In genomic region chr1:74205881-74206280, GRCm38 (mm10) we compare ENCODE assay signal across 8 mouse cellular contexts. TPM values are rescaled to one million over a fixed set of nuclear protein-coding genes. Genes with fewer than 3 reads are reported as not detected.
A peak's percentile ranks its signal among the peaks of the same experiment; 100 is the strongest.
DNase-seq lines count a peak whose midpoint lies in the region; ATAC-seq and TF ChIP-seq lines count a peak whose summit lies in the region.

No protein-coding gene starts in this region.

- H3K4me3 ChIP-seq in forebrain, postnatal 0 days (ENCODE audit: low read depth, low read length) = no peak overlapping the region
- H3K4me3 ChIP-seq in forebrain, embryonic 13.5 days = no peak overlapping the region
- no peak overlapping the region for H3K4me3 ChIP-seq in neural tube, embryonic 11.5 days (ENCODE audit: low read depth, low read length)
- H3K4me3 ChIP-seq in neural tube, embryonic 15.5 days (replicated peaks) = no peak overlapping the region
- H3K4me3 ChIP-seq in intestine, embryonic 16.5 days (ENCODE audit: low read length) = no peak overlapping the region

- no peak overlapping the region for H3K4me2 ChIP-seq in forebrain, postnatal 0 days (ENCODE audit: low read depth)
- no peak overlapping the region for H3K4me2 ChIP-seq in forebrain, embryonic 13.5 days
- H3K4me2 ChIP-seq in neural tube, embryonic 11.5 days (ENCODE audit: low read depth) = no peak overlapping the region
- H3K4me2 ChIP-seq in neural tube, embryonic 15.5 days = no peak overlapping the region
- H3K4me2 ChIP-seq in intestine, embryonic 16.5 days (ENCODE audit: low read depth, low read length) = no peak overlapping the region

- H3K9ac ChIP-seq in forebrain, postnatal 0 days = no peak overlapping the region
- no peak overlapping the region for H3K9ac ChIP-seq in forebrain, embryonic 13.5 days
- H3K9ac ChIP-seq in neural tube, embryonic 11.5 days (ENCODE audit: low read length) = no peak overlapping the region
- no peak overlapping the region for H3K9ac ChIP-seq in neural tube, embryonic 15.5 days (replicated peaks)
- no peak overlapping the region for H3K9ac ChIP-seq in intestine, embryonic 16.5 days (ENCODE audit: low read depth, low read length)

- peak; percentile 65 for DNase-seq in forebrain, postnatal 0 days
- DNase-seq in neural tube, embryonic 11.5 days (ENCODE audit: low spot score) = peak; percentile 14
- DNase-seq in cerebellum, adult 8-10 months = peak; percentile 33
- DNase-seq in natural killer cell, adult 2 months (ENCODE audit: low spot score in 2 of 2) = peak; percentile 12 to 39
- DNase-seq in layer of hippocampus, postnatal 36 days = no peak

- no peaks in the 10 kb centered on the region; the same call in 1 of the 2 replicates for H3K4me1 ChIP-seq in forebrain, postnatal 0 days (ENCODE audit: insufficient read depth)
- H3K4me1 ChIP-seq in forebrain, embryonic 13.5 days = no peaks in the 10 kb centered on the region
- H3K4me1 ChIP-seq in neural tube, embryonic 11.5 days (ENCODE audit: control insufficient read depth, insufficient read depth, low read length) = no peaks in the 10 kb centered on the region
- 0 out of 2 replicates have a peak, but pooled peaks cover 3% of the 10 kb centered on the region for H3K4me1 ChIP-seq in neural tube, embryonic 15.5 days
- peaks cover 3% of the 10 kb centered on the region for H3K4me1 ChIP-seq in intestine, embryonic 16.5 days (ENCODE audit: control insufficient read depth, insufficient read depth, low read length)

- H3K9me3 ChIP-seq in forebrain, postnatal 0 days (ENCODE audit: low read length) = no peaks in the 10 kb centered on the region
- H3K9me3 ChIP-seq in forebrain, embryonic 13.5 days (replicated peaks) = no peaks in the 10 kb centered on the region
- no peaks in the 10 kb centered on the region for H3K9me3 ChIP-seq in neural tube, embryonic 11.5 days (ENCODE audit: control insufficient read depth, low read length)
- H3K9me3 ChIP-seq in neural tube, embryonic 15.5 days (replicated peaks) = no peaks in the 10 kb centered on the region
- no peaks in the 10 kb centered on the region for H3K9me3 ChIP-seq in intestine, embryonic 16.5 days (ENCODE audit: control insufficient read depth, low read length)

- H3K27me3 ChIP-seq in forebrain, postnatal 0 days (ENCODE audit: insufficient read depth, low read length) = no peaks in the 10 kb centered on the region
- H3K27me3 ChIP-seq in forebrain, embryonic 13.5 days = no peaks in the 10 kb centered on the region
- no peaks in the 10 kb centered on the region for H3K27me3 ChIP-seq in neural tube, embryonic 11.5 days (ENCODE audit: control insufficient read depth, insufficient read depth, low read length)
- H3K27me3 ChIP-seq in neural tube, embryonic 15.5 days (replicated peaks) = no peaks in the 10 kb centered on the region
- H3K27me3 ChIP-seq in intestine, embryonic 16.5 days (replicated peaks; ENCODE audit: control insufficient read depth, insufficient read depth, low read length) = no peaks in the 10 kb centered on the region

- no peak overlapping the region for H3K27ac ChIP-seq in forebrain, postnatal 0 days (ENCODE audit: low read depth, low read length)
- no peak overlapping the region for H3K27ac ChIP-seq in forebrain, embryonic 13.5 days
- H3K27ac ChIP-seq in neural tube, embryonic 11.5 days (ENCODE audit: low read depth, low read length) = no peak overlapping the region
- no peak overlapping the region for H3K27ac ChIP-seq in neural tube, embryonic 15.5 days (replicated peaks)
- H3K27ac ChIP-seq in intestine, embryonic 16.5 days (ENCODE audit: low read length) = no peak overlapping the region

- no peaks in the 10 kb centered on the region for H3K36me3 ChIP-seq in forebrain, postnatal 0 days (ENCODE audit: insufficient read depth)
- H3K36me3 ChIP-seq in forebrain, embryonic 13.5 days (ENCODE audit: poor library complexity, severe bottlenecking) = no peaks in the 10 kb centered on the region
- H3K36me3 ChIP-seq in neural tube, embryonic 11.5 days (ENCODE audit: control insufficient read depth, insufficient read depth, low read length) = no peaks in the 10 kb centered on the region
- H3K36me3 ChIP-seq in neural tube, embryonic 15.5 days = no peaks in the 10 kb centered on the region
- H3K36me3 ChIP-seq in intestine, embryonic 16.5 days (ENCODE audit: control insufficient read depth, insufficient read depth, low read length) = no peaks in the 10 kb centered on the region

- no peak for ATAC-seq in forebrain, postnatal 0 days
- ATAC-seq in forebrain, embryonic 13.5 days = no peak
- no peak for ATAC-seq in neural tube, embryonic 11.5 days (ENCODE audit: insufficient read depth, low FRiP score, low TSS enrichment)
- ATAC-seq in neural tube, embryonic 15.5 days (ENCODE audit: low FRiP score) = no peak
- ATAC-seq in intestine, embryonic 16.5 days = 0 out of 2 replicates have a peak, but pooled peaks have one; percentile 29

- peak; percentile 80 for TF ChIP-seq CTCF in forebrain, postnatal 0 days (IDR thresholded peaks at IDR 0.05; ENCODE audit: low read depth)

- WGBS in forebrain, postnatal 0 days = 64% methylated on average over 7 of the region's 7 CpGs
- 73% methylated on average over 7 of the region's 7 CpGs for WGBS in forebrain, embryonic 13.5 days
- WGBS in neural tube, embryonic 11.5 days = 66% methylated on average over 7 of the region's 7 CpGs
- WGBS in neural tube, embryonic 15.5 days = 66% methylated on average over 7 of the region's 7 CpGs
- 53% methylated on average over 7 of the region's 7 CpGs for WGBS in intestine, embryonic 16.5 days

RNA-seq across cellular contexts. Expression of gene Cxcr1, which starts 11.4 kb away (rescaled TPM):
- total RNA-seq in forebrain, postnatal 0 days (2014; rRNA removed) = not detected in 2 replicates
- not detected in 2 replicates for polyA plus RNA-seq in forebrain, postnatal 0 days (2015; fragmentation: Nextera tagmentation; extraction: Ambion mirVana)
- polyA plus RNA-seq in forebrain, embryonic 13.5 days (2015; fragmentation: Nextera tagmentation; extraction: Ambion mirVana) = not detected in 2 replicates
- polyA plus RNA-seq in neural tube, embryonic 11.5 days (2014; fragmentation: Nextera tagmentation; extraction: Ambion mirVana) = not detected in 2 replicates
- not detected in 2 replicates for polyA plus RNA-seq in neural tube, embryonic 15.5 days (2015; fragmentation: Nextera tagmentation; extraction: Ambion mirVana)
- polyA plus RNA-seq in intestine, embryonic 16.5 days (2015; fragmentation: Nextera tagmentation; extraction: Ambion mirVana) = not detected in 2 replicates
- not detected for total RNA-seq in layer of hippocampus, postnatal 36 days (2021)

RNA-seq across cellular contexts. Expression of gene Arpc2, which starts 30.0 kb away (rescaled TPM):
- 241 and 268 TPM in 2 replicates for total RNA-seq in forebrain, postnatal 0 days (2014; rRNA removed)
- polyA plus RNA-seq in forebrain, postnatal 0 days (2015; fragmentation: Nextera tagmentation; extraction: Ambion mirVana) = 541 and 596 TPM in 2 replicates
- 367 and 371 TPM in 2 replicates for polyA plus RNA-seq in forebrain, embryonic 13.5 days (2015; fragmentation: Nextera tagmentation; extraction: Ambion mirVana)
- polyA plus RNA-seq in neural tube, embryonic 11.5 days (2014; fragmentation: Nextera tagmentation; extraction: Ambion mirVana) = 308 and 318 TPM in 2 replicates
- 393 and 423 TPM in 2 replicates for polyA plus RNA-seq in neural tube, embryonic 15.5 days (2015; fragmentation: Nextera tagmentation; extraction: Ambion mirVana)
- 556 and 575 TPM in 2 replicates for polyA plus RNA-seq in intestine, embryonic 16.5 days (2015; fragmentation: Nextera tagmentation; extraction: Ambion mirVana)
- 100 to 1,000 TPM; 394 to 402 TPM for total RNA-seq in layer of hippocampus, postnatal 36 days (2021)

RNA-seq across cellular contexts. Expression of gene Cxcr2, which starts 52.1 kb away (rescaled TPM):
- 0.48 TPM in 1 of 2 replicates, not detected in the other for total RNA-seq in forebrain, postnatal 0 days (2014; rRNA removed)
- polyA plus RNA-seq in forebrain, postnatal 0 days (2015; fragmentation: Nextera tagmentation; extraction: Ambion mirVana) = 0.05 TPM in 1 of 2 replicates, not detected in the other
- 0.14 TPM in 1 of 2 replicates, not detected in the other for polyA plus RNA-seq in forebrain, embryonic 13.5 days (2015; fragmentation: Nextera tagmentation; extraction: Ambion mirVana)
- polyA plus RNA-seq in neural tube, embryonic 11.5 days (2014; fragmentation: Nextera tagmentation; extraction: Ambion mirVana) = 0.24 TPM in 1 of 2 replicates, not detected in the other
- polyA plus RNA-seq in neural tube, embryonic 15.5 days (2015; fragmentation: Nextera tagmentation; extraction: Ambion mirVana) = 0.05 and 0.13 TPM in 2 replicates
- 0.22 and 0.27 TPM in 2 replicates for polyA plus RNA-seq in intestine, embryonic 16.5 days (2015; fragmentation: Nextera tagmentation; extraction: Ambion mirVana)
- total RNA-seq in layer of hippocampus, postnatal 36 days (2021) = under 1 TPM in 1 of 2 experiments, not detected in 1; 0.13 TPM

Comparison
In these comparisons a context has a peak if more than half of its experiments do, and no peak if none do; other contexts are left out.
1. DNase-seq: peak in forebrain, postnatal 0 days (single experiment), neural tube, embryonic 11.5 days (single experiment), cerebellum, adult 8-10 months (single experiment) and natural killer cell, adult 2 months (2 of 2); none in layer of hippocampus, postnatal 36 days (0 of 2).